Mouse (Mus musculus) inflammation-experienced regulatory T-cells, adult 6 months (primary cell): ENCODE data around the gene Arpc3. TPM values are rescaled to one million over a fixed set of nuclear protein-coding genes. Genes with fewer than 3 reads are reported as not detected.

Experiments used
- ATAC-seq: one replicate; pipeline ENCODE4 v1.8.0; 2017
- polyA plus RNA-seq, 3 experiments: library from polyadenylated mRNA; unstranded; fragments of 100-300 nt; shearing (Covaris generic); gene quantifications; one replicate each; pipeline ENCODE4 v1.2.1; 2017

Gene Arpc3
- 100 to 1,000 TPM; 331 to 710 (median 523) TPM for polyA plus RNA-seq

DNA sequence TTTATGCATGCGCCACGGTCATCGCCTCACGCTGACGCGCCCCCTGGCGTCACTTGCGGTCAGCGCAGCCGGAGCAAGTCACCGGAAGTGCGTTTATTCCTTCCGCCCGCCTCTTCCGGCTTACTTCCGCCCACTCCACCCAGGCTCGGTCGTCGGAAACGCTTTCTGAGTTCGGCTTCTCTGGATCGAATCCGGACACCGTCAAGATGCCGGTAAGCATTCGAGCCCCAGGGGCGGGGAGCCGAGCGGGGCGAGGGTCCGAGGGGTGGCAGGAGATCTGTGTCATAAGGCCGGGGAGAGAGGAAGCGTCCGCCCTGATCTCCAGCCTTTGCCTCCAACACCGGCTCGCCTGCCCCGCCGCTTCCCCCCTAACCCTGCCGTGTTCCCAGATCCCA is at the start of gene Arpc3:
TSS of gene Arpc3 (plus strand) at position 93 of the 395 bp plus-strand sequence.
- peak; percentile 86 for ATAC-seq

DNA sequence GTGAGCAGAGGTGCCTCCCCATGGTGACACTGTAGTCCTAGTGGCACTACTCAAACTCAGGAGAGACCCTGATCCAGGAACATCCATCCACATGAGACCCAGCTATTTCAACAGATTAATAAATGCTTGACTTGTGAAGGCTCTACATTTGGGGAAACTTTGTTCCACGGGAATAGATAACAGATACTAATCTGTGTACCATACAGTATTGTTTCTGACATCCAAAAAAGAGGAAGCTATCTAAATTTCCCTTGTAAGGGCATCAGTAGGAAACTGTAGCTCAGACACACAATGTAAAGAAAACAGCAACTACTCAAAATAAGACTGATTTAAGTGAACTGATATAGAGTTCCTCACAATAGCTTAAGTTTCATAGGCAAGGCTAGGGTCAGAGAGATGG is 48.8 kb upstream of the Arpc3 start:
- no peak for ATAC-seq

DNA sequence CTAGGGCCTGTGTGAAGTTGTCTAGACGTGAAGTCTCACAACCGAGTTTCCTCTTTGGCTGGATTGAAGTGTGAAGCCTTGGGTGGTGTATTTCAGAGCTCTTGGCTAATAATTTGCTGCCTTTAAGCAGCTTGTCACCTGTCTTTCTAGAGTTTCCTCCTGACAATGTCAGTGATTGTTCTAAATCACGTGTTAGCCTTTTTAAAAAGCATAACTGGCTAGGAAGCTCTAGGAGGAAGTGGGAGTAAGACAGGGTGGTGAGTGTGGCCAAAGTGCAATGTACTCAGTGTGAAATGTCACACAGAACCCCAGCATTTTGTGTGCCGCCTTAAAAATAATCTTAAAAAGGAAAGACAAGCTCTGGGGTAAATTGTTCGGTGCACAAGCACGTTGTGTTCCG is 47.9 kb upstream of the Arpc3 start:
- ATAC-seq, result no peak

DNA sequence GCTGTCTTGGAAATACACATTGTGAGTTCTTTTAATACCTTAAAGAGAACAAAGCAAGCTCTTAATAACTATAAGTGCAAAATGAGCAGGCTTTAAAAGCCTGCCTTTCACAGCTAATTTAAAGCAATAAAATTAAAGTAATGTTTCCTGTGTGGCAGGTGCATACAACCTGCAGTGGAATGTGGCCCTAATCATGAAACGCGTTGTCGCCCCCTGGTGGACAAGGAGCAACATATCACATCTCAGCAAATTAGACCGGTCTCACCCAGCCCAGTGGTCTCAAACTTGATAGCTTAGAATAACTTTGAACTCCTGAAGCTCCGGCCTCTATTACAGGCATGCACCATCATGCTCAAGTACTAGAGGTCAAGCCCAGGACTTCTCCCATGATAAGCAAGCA is 47.4 kb upstream of the Arpc3 start:
- peak; percentile 50 for ATAC-seq

DNA sequence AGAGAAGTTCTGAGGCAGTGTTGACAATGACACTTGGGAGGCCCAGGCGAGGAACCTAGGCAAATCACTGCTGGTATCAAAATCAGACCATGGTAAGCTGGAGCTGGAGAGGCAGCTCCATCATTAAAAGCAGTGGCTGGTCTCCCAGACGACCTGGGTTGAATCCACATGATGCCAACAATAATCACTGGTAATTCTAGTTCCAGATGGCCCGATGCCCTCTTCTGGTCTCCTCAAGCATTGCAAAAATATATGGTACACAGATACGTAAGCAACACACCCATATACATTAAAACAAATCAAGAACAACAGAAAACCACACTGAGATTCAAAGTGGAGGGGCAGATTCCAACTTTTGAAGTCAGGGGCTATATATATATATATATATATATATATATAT is 45.9 kb upstream of the Arpc3 start:
- ATAC-seq, result no peak

DNA sequence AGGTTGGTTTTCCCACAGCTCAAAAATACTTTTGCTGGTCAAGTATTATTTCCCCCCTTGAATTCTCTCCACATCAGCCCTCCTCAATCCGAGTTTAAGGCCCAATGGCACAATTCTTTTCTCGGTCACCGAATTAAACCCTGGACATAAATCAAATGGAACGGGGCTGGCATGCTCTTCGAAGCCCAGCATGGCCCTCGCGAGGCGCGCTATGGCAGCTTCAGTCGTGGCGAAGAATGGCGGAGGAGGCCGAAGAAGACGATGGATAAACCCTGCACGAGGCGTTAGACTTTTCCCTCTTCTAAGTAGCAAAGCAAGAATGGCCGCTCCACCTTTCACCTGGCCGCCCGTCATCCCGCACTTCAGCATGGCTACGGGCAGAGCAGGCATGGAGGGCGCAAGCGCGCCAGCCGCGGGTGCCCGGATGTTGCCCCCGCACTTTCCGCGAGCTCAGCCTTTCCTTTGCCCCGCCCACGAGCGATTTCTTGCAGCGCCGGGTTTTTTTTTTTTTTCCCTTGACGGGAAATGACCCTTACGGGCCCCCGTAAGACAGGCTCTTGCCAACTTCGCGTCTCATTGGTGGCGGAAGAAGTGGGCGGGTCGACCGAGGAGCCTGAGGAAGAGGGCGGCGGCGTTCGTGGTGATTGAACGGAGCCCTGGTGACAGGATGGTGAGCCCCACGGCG is 37.7 kb upstream of the Arpc3 start, which contains the start of the genes Rad9b and Vps29:
TSS of gene Rad9b (minus strand) at position 427 of the 685 bp plus-strand sequence.
TSS of gene Vps29 (plus strand) at position 563 of the 685 bp plus-strand sequence.
- ATAC-seq, result peak; percentile 98

DNA sequence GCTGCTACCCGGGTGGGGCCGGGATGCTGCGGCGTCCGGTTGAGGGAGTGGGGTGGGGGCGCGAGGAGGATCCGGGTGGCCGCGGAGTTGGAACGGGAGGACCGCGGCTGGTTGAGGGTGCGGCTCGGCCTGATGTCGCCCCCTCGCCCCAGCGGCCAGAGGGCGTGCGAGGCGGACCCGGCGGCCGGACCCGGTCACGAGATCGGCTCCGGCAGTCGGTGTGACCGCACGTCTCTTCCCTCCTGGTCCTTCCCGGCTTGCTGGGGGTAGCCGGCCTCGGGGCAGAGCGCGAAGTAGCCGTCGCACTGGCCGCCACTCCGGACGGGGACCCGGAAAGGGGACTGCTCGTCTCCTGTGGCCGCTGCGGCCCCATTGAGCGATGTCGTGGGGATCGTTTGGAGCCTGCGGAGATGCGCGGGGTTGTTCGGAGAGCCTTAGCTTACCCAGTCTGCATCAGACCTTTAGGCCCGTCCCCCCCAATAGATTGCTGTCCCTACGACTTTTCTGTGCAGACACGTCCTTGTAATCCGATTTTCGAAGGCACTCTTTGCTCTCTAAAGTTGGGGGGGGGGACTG is 37.1 kb upstream of the Arpc3 start:
- no peak for ATAC-seq

DNA sequence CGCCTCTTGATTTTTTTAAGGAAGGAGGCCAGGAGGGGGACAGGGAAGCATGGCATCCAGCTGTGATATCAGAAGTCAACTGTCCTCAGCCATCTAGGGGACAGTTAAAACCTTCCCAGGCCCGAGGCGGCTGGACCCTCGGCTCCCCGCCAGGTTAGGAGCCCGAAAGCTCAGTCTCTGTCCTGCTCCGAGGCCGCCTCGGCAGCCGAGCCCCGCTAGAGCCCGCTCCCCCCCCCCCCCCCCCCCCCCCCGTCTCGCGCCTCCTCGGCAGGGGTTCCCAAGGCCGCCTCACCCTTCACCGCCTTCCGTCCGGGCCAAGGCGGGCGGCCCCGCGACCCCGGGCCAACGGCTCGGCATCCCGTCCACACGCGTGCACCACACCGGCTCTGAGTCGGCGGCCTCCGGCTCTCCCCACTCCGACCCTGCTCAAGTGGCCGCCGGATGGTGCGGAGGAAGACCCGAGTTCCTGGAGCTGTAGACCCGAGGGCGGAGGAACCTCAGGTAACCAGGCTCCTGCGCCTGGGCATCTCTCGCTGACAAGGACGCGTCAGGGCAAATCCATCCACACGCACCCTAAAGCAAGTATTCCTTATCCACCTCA is 20.0 kb upstream of the Arpc3 start, which contains the start of gene Gpn3:
TSS of gene Gpn3 (plus strand) at position 286 of the 601 bp plus-strand sequence.
- peak; percentile 44 for ATAC-seq

DNA sequence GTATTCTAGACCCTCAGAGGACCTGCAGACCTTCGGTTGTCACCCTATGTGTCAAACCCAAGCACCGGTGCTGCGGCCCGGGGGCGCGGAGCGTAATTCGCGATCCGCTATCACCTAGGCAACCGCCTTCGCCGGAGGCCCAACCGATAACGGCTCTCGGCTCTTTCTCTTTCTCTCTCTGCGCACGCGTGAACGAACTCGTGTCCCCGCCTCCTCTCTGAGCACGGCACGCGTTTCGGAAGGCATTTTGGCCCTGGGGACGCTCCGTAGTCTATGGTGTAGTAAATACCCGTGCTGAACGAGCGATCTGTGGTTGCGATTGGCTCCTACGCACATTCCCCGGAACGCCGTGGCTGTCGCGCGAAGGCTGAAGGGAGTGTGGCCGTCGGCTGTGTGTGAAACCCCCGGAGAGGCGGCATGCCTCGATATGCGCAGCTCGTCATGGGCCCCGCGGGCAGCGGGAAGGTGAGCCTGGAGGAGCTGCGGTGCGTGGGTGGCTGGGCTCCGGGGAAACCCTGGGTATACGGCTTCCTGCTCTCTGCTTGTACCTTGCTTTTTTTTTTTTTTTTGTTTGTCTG is 19.4 kb upstream of the Arpc3 start, which contains the start of gene Fam216a:
TSS of gene Fam216a (minus strand) at position 173 of the 578 bp plus-strand sequence.
- peak; percentile 85 for ATAC-seq

DNA sequence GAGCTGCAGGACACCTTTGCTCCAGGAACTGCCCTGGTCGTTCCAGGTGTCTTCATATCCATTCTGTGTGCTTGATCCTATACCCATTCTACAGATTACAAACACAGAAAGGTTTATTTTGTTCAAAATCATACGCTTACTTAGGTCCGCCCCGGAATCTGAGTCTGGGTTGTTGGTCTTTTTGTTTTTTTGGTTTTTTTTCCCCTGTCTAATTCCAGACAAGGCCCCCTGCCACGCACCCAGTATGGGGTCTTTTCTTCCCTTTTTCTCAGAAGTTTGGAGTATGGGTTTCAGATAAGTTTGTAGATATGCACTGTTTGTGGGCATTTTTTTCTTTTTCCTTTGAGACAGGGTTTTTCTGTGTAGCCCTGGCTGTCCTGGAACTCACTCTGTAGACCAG is 18.8 kb upstream of the Arpc3 start:
- no peak for ATAC-seq

DNA sequence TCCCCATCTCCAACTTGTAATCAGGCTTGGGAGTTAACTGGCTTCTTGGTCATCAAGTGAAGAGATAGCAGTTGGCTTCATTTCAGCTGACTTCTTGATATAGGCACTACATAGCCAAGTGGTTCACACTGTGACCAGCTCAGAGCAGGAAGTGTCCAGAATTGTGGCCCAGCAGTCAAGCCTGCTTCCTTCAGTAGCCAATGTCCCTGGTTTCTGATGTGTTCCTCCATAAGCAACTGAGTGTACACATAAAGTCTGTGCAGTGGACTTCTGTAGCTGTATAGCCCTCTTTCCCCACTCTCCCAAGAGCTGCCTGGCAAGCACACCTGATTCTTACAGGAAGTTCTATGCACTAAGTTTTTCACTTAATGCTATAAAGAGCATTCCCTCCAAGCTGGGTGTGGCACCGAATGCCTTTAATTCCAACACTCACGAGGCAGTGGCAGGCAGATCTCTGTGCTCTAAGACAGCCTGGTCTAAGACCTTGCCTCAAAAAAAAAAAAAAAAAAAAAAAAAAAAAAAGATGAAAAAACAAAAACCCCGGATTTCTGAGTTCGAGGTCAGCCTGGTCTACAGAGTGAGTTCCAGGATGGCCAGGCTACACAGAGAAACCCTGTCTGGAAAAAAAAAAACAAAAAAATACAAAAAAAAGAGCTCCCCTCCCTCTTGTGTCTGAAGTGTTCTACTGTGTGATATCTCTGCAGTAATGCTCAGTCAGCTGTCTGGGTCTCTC is 14.4 kb upstream of the Arpc3 start:
- no peak for ATAC-seq

DNA sequence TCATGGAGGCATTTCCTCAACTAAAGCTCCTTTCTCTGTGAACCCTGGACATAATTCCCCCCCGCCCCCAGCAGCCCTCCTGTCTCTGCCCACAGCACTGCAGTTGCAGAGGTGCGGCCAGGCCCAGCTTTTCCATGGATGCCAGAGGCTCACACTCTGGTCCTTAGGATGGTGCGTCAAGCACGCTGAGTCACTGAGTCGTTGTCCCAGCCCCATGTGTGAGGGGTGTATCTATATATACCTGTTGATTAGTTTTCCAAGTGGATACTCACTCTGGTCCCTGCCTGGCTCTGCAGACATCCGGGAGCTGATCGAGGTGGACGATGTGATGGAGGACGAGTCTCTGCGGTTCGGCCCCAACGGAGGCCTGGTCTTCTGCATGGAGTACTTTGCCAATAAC is 13.5 kb upstream of the Arpc3 start:
- ATAC-seq, result no peak

DNA sequence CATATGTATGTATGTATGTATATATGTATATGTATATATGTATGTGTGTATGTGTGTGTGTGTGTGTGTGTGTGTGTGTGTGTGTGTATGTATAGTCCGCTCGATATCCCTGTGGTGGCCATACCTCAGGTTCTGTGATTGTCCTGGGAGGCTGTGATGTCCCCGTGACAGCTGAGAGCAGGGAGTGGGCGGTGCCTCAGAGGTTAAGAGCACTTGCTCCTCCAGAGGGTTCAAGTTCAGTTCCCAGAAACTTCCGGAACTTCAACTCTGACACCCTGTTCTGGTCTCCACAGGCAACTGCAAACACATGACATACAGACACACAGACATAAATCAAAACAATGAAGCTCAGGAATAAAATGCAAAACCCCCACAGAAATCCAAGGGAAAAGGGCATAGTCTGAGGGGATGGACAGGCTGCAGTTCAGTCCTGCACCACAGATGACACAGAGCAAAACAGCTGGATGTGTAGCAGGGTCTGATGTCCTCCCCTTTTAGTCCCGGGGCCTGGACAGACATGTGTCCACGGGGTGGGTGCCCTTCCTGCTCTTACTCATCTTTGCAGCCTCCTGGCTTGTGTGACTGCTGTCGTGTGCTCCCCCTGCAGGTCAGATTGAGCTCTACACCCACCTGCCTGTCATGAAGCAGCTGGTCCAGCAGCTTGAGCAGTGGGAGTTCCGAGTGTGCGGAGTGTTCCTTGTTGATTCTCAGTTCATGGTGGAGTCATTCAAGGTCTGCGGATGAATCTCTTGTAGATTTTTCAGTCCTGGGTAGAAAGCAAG is 12.1 kb upstream of the Arpc3 start:
- peak; percentile 73 for ATAC-seq

DNA sequence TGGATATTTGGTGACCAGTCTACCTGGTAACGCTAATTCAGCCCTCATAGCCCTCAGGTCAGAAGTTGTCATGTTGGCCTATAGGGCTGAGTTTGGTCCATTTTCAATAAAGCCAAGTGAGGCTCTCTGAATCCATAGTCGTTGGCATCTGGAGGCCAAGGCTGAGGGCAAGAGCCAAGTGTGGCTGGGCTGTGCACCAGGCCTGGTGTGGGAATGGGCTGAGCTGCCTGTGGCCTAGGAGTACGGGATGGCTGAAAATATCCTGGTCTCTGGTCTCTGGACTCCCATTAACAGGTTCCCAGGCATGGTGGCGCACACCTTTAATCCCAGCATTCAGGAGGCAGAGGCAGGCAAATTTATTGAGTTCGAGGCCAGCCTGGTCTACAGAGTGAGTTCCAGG is 1.7 kb upstream of the Arpc3 start:
- ATAC-seq, result no peak

DNA sequence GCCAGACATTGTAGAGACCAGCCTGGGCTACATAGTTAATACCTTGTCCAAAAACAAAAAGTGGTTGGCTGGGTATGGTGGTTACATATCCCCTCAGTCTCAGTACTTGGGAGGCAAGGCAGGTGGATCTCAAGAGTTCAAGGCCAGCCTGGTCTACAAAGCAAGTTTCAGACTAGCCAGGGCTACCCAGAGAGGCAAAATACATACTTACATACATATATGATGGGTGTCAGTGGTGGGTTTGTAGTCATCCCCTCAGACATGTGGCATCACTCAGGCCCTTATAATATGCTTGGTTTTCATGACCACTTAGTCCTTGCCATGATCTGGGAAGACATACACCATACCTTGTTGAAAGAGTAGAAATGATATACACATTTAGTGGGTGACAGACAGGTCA is 1.0 kb upstream of the Arpc3 start:
- no peak for ATAC-seq

DNA sequence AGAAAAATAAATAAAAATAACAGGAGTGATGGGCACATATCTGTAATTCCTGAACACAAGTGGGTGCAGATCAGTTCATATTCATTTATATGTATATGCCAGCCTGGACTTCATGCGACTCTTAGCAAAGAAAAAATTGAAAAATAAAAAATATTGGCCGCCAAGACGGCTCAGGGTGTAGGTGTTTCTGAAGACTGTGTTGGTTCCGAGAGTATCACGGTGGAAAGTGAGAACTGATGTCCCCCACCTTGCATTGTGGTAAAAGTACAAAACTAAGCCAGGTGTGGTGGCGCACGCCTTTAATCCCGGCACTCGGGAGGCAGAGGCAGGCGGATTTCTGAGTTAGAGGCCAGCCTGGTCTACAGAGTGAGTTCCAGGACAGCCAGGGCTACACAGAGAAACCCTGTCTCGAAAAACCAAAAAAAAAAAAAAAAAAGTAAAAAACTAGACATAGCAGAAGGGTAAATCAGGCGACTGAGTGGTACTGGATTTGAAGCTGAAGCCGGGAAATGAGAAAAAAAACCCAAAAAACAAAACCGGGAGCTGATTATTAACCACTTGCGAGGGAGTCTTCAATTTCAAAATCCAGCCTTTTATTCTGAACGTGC is 396 bp upstream of the Arpc3 start:
- ATAC-seq, result no peak

DNA sequence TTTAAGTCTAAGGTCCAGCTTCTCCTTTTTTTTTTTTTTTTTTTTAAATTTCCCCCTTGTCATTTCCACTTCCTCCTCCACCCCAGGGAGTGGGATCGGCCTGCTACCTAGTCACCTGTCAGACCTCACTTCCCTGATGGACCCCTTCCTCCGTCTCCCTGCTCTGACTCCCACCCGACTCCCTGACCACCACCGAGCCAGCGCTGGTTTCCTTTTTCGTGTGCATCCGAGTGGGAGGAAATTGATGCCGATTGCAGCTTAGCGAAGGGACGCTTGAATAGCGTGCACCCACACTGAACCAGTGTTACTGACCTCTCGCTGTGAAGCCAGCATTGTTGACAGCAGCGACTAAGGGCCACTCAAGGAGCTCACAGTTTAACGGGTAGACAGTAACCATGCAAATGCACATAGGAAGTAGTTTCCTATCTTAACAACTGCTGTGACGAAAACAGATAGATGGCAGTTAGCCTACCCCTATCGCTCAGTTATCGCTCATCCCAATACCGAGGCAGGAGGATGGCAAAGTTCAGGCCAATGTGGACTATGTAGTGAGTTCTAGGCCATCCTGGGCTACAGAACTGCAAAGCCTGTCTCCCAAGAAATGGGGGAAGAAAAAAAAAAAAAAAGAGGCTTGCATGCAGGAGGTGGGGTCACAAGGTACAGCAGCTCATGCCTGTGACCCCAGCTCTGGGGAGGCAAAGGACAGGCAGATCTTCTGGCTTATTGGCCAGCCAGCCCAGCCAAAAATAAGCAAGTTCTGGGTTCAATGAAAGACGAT is 738 bp downstream of the Arpc3 start:
- peak; percentile 26 for ATAC-seq

DNA sequence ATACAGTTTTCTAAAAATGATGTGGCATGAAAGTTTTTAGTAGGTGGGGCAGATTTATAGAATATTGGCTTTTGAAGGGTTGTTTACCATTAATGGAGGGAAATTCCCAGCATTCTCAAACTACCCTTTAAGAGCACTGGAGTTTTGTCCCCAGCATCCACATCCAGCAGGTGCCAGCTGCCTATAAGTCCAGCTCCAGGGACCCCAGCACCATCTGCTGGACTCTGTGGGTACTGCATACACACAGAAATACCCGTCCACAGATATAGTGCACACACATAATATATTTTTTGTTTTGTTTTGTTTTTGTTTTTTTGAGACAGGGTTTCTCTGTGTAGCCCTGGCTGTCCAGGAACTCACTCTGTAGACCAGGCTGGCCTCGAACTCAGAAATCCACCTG is 2.2 kb downstream of the Arpc3 start:
- ATAC-seq, result peak; percentile 40

DNA sequence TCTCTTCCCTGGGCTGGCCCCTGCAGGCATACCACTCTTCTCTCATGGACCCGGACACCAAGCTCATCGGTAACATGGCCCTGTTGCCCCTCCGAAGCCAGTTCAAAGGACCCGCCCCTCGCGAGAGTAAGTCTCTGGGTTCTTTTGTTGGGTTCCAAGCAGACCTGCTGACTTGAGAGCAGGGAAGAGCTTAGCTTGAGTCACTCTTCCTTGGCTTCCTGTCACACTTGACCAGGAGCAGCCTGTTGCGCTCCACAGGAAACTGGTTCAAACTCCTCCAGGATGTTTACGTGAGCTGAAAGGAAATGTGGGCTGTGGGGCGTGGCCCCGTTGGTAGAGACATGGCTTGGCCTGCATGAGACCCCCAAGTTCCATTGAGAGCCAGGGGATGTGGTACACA is 5.1 kb downstream of the Arpc3 start:
- ATAC-seq, result no peak

DNA sequence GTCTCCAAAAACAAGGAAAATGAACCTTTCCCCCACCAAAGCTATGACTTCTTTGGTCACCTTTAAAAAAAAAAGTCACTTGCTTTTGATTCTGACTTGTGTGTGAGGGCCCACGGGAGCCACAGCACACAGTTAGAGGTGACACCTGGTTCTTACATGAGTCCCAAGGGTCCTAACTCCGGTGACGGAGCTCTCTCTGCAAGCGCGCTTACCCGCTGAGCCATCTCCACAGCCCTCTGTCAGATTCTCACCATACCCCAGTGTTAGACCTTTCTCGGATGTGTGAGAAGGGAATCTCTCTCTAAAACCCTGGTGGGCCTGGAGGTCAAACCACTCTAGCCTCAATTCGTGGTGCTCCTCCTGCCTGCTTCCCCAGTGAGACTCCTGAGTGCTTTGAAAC is 5.8 kb downstream of the Arpc3 start:
- no peak for ATAC-seq

DNA sequence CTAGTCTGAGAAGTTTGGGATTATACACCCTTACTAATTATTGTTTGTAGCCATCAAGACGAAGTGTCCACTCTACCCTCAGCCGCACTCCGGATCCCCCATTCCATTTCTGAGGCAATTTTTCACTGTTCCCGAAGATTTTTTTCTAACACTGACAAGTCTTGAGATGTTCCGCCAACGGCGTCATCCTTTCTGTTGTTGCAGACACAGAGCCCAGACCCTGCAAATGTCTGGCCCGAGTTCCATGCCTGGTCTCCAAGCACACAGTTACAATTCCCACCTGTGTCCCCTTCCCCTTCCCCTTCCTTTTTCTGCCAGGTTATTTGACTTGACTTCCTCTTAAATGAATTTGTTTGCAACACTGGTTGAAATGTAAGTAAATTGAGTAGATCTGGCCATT is 8.2 kb downstream of the Arpc3 start:
- ATAC-seq, result no peak
